7 mouse cellular contexts compared by ENCODE assay signal in the genomic region with DNA sequence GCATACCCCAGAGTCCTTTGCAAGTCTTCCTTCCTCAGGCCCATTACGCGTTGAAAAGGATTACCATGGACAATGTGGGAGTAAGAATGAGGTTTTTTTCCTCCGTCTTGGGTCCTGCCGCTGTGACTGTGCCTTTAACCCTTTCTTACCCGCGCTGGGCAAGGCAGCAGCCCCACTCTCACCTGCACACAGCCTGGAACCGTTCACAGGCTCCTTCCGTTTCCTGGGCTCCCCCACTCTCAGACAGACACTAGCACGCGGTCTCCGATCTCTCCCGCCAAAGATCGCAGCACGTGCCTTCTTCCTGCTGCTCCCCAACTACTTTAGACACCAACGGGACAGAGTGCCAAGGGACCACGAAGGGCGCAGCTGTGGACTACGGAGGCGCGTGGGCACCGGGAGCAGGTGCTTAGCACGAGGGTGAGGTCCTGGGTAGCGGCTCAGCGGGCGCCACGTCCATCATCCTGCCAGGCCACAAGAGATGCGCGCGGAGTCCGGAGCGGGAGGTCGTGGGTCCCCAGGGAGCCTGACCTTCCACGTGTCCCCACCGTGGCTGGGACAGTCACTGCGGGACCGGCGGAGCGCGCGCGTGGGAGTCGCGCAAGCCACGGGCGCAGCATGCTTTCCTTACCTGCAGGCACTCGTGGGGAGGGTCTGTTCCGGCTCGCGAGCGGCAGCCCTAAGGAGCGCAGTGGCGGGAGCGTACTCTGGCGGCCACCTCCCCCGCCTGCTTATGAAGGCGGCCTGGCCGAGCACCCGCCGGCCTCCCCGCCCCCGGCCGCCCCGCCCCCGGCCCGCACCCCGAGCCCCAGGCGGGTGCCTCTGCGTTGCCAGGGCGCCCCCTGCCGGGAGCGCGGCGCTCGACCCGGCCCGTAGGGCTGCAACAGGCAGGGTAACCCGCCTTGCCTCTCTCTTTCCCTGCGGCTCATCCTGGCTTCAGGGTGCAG. TPM values are rescaled to one million over a fixed set of nuclear protein-coding genes. Genes with fewer than 3 reads are reported as not detected.
A peak's percentile ranks its signal among the peaks of the same experiment; 100 is the strongest.
DNase-seq lines count a peak whose midpoint lies in the region; ATAC-seq lines count a peak whose summit lies in the region.

Gene Alpl (minus strand): TSS at position 774 of the 947 bp plus-strand sequence.

- H3K4me2 ChIP-seq in hindbrain, embryonic 15.5 days: peak within 1 kb of the TSS; percentile 87
- peak within 1 kb of the TSS; percentile 85 for H3K4me2 ChIP-seq in midbrain, embryonic 12.5 days (replicated peaks)

- intact Hi-C loops in left cerebral cortex, postnatal 4 days (cut with DNase I): no loop called here

- no peaks in the 10 kb centered on the region for H3K36me3 ChIP-seq in hindbrain, embryonic 15.5 days
- no peaks in the 10 kb centered on the region for H3K36me3 ChIP-seq in midbrain, embryonic 12.5 days

- WGBS in hindbrain, embryonic 15.5 days: 1% methylated on average over 55 of the region's 78 CpGs
- WGBS in midbrain, embryonic 12.5 days: under 1% methylated on average over 70 of the region's 78 CpGs

- H3K9me3 ChIP-seq in hindbrain, embryonic 15.5 days: no peaks in the 10 kb centered on the region
- H3K9me3 ChIP-seq in midbrain, embryonic 12.5 days: no peaks in the 10 kb centered on the region

- H3K9ac ChIP-seq in hindbrain, embryonic 15.5 days: peak within 1 kb of the TSS; percentile 21; the same call in 1 of the 2 replicates
- peak within 1 kb of the TSS; percentile 44 for H3K9ac ChIP-seq in midbrain, embryonic 12.5 days (replicated peaks)

- ATAC-seq in hindbrain, embryonic 15.5 days (ENCODE audit: low FRiP score, low read depth): peak; percentile 80
- ATAC-seq in midbrain, embryonic 12.5 days (ENCODE audit: low FRiP score, low read depth): peak; percentile 79

- H3K4me1 ChIP-seq in hindbrain, embryonic 15.5 days (replicated peaks): peaks cover 17% of the 10 kb centered on the region
- H3K4me1 ChIP-seq in midbrain, embryonic 12.5 days: peaks cover 44% of the 10 kb centered on the region

- peak within 1 kb of the TSS; percentile 40 for H3K4me3 ChIP-seq in hindbrain, embryonic 15.5 days
- peak within 1 kb of the TSS; percentile 44 for H3K4me3 ChIP-seq in midbrain, embryonic 12.5 days

- no peak within 1 kb of the TSS for H3K27ac ChIP-seq in hindbrain, embryonic 15.5 days (replicated peaks)
- H3K27ac ChIP-seq in midbrain, embryonic 12.5 days (replicated peaks): no peak within 1 kb of the TSS

- DNase-seq in adrenal gland, adult 18-20 months (ENCODE audit: low spot score in 2 of 2): peak; percentile 80 to 86
- DNase-seq in cerebellum, adult 9-11 months: peak; percentile 46
- DNase-seq in gastrocnemius, adult 8-10 months (ENCODE audit: low spot score in 2 of 2): peak; percentile 49 to 66
- DNase-seq in left cerebral cortex, postnatal 4 days: peak; percentile 77
- DNase-seq in spleen, postnatal 14 days (ENCODE audit: low spot score in 2 of 2): peak; percentile 52 to 72

- peaks cover 10% of the 10 kb centered on the region for H3K27me3 ChIP-seq in hindbrain, embryonic 15.5 days
- peaks cover 30% of the 10 kb centered on the region for H3K27me3 ChIP-seq in midbrain, embryonic 12.5 days

RNA-seq across cellular contexts. Expression of gene Alpl, which starts in this region (rescaled TPM):
- 10 to 100 TPM in 1 of 2 experiments, 1 to 10 TPM in 1; 6.8 to 99.4 TPM for total RNA-seq in adrenal gland, adult 18-20 months (2021)
- total RNA-seq in gastrocnemius, adult 8-10 months (2022): 10 to 100 TPM in 2 of 4 experiments, 1 to 10 TPM in 2; 6.9 to 16.3 (median 10.2) TPM
- polyA plus RNA-seq in hindbrain, embryonic 15.5 days (2015; fragmentation: Nextera tagmentation; extraction: Ambion mirVana): 11.4 and 14.7 TPM in 2 replicates
- 1 to 10 TPM; 6.6 to 9.3 TPM for total RNA-seq in left cerebral cortex, postnatal 4 days (2021)
- polyA plus RNA-seq in midbrain, embryonic 12.5 days (2016; fragmentation: Nextera tagmentation; extraction: Ambion mirVana): 14.7 and 17.1 TPM in 2 replicates
